Mouse (Mus musculus) C2C12 (cell line): ENCODE measurements around the gene Igfbpl1. TPM values are rescaled to one million over a fixed set of nuclear protein-coding genes. Genes with fewer than 3 reads are reported as not detected.

Experiments
- H3K27me3 ChIP-seq: one replicate; pipeline ENCODE4 v1.6.1; 2011; ENCODE audit not compliant: control insufficient read depth, insufficient read depth, insufficient read length
- H3K36me3 ChIP-seq: one replicate; pipeline ENCODE4 v1.6.1; 2011; ENCODE audit not compliant: control insufficient read depth, insufficient read depth
- H3K4me3 ChIP-seq: one replicate; pipeline ENCODE4 v1.5.1; 2011; ENCODE audit warnings: mild to moderate bottlenecking, control low read depth; ENCODE audit not compliant: poor library complexity, insufficient read depth, severe bottlenecking
- H3K79me2 ChIP-seq: one replicate; pipeline ENCODE4 v1.6.1; 2011; ENCODE audit not compliant: control insufficient read depth, insufficient read depth
- H3K79me3 ChIP-seq: one replicate; pipeline ENCODE4 v1.6.1; 2011; ENCODE audit warnings: low read depth, control low read depth
- H3ac ChIP-seq: one replicate; pipeline ENCODE3; 2011; ENCODE audit warnings: low read depth; ENCODE audit not compliant: control insufficient read depth, insufficient read length
- CEBPB ChIP-seq: IDR thresholded peaks from one replicate; pipeline ENCODE4 v1.6.1; 2011; ENCODE audit warnings: low read depth, mild to moderate bottlenecking, control low read depth, moderate library complexity
- CTCF ChIP-seq: IDR thresholded peaks from one replicate; pipeline ENCODE4 v1.5.1; 2011; ENCODE audit not compliant: control insufficient read depth, insufficient read depth, insufficient read length
- FOSL1 ChIP-seq: IDR thresholded peaks from one replicate; pipeline ENCODE4 v1.8.0; 2011; ENCODE audit warnings: mild to moderate bottlenecking, low read length; ENCODE audit not compliant: poor library complexity, insufficient read depth, severe bottlenecking
- MAX ChIP-seq: IDR thresholded peaks from one replicate; pipeline ENCODE4 v1.6.1; 2011; ENCODE audit warnings: mild to moderate bottlenecking, control low read depth
- MYOD1 ChIP-seq: IDR thresholded peaks from one replicate; pipeline ENCODE4 v1.6.1; 2011; ENCODE audit warnings: low read depth; ENCODE audit not compliant: control insufficient read depth, insufficient read length
- MYOG ChIP-seq: IDR thresholded peaks from one replicate; pipeline ENCODE4 v1.6.1; 2011; ENCODE audit not compliant: control insufficient read depth, insufficient read length; ENCODE audit errors: extremely low read depth
- USF1 ChIP-seq: IDR thresholded peaks from one replicate; pipeline ENCODE4 v1.6.1; 2011; ENCODE audit warnings: low read depth, mild to moderate bottlenecking, control low read depth, moderate library complexity
- polyA plus RNA-seq: library from polyadenylated mRNA; unstranded; fragments of >200 nt; fragmentation: generic; extraction: Trizol; gene quantifications from one replicate; pipeline ENCODE4 v1.2.1, GENCODE M21; 2012; ENCODE audit warnings: missing spikeins

Gene Igfbpl1
- polyA plus RNA-seq, 1 experiment = not detected

DNA sequence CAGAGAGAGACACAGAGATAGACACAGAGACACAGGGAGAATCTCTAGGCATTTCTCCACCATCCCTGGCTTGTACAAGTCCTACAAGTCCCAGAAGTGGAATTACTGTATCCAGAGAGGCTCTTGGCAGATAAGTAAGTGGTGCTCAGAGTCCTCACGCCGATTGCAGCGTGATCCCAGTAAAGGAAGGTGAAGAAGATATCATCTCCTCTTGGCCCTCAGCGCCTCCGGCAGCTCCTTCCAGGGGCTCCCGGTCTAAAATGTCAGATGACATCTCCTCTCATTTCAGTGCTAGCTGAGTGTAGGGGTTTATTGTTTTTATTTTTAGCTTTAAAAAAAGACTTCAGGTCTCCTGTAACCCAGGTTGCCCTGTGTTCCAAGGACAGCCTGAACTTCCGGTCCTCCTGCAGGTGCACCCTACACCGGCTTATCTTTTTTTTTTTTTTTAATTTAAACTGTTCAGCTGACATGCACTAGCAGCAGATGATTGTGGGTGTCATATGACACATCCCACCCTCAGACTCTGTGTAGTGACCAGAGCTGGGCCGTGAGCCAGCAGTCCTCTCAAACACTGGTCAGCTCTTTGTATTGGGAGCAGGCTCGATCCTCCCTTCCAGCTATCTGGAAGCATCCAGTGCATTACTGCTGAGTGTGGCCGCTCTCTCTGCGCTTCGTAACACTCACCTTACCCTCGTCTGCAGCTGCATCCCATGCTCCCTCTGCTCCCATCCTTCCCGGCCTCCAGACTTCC, 26.9 kb upstream of the Igfbpl1 start:
- Histone ChIP-seq H3K36me3 (no peaks in the 10 kb centered on the region), H3K27me3 (peaks cover 47% of the 10 kb centered on the region), H3K79me3 (no peaks in the 10 kb centered on the region), H3ac (no peak overlapping the region), H3K4me3 (no peak overlapping the region), H3K79me2 (no peaks in the 10 kb centered on the region)
- TF ChIP-seq CTCF (no peak), USF1 (no peak)

DNA sequence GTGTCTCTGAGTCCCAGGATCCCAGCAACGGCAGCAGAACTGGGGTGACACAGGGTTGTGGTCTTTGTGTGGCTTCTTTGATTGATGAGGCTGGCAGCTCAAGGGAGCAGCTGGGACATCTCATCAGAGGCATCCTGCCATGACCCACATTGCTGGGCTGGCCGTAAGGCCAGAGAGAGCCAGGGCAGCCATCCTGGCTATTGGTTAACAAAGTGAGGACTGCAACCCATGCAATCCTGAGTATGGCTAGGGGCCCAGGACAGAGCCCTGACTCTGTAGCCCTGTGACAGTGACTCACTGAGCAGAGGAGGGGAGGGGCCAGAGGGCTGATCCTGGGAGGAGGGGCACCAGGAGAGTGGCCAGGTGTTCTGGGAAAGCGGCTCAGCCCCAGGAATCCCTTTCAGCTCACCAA, 24.9 kb upstream of the Igfbpl1 start:
- TF ChIP-seq CEBPB = no peak
- TF ChIP-seq FOSL1 = no peak
- no peak for TF ChIP-seq MYOD1
- TF ChIP-seq MYOG = no peak
- TF ChIP-seq USF1 = no peak
- TF ChIP-seq MAX = no peak
- no peak for TF ChIP-seq CTCF
- H3ac ChIP-seq = no peak overlapping the region

GRCm38 (mm10) chr4:45849419-45849818, 22.7 kb upstream of the Igfbpl1 start:
- Histone ChIP-seq H3K79me2 (no peaks in the 10 kb centered on the region), H3K27me3 (peaks cover 48% of the 10 kb centered on the region), H3ac (no peak overlapping the region), H3K4me3 (no peak overlapping the region), H3K79me3 (no peaks in the 10 kb centered on the region), H3K36me3 (no peaks in the 10 kb centered on the region)
- no peak for TF ChIP-seq MAX
- no peak for TF ChIP-seq CEBPB
- no peak for TF ChIP-seq MYOD1
- TF ChIP-seq USF1 = no peak
- no peak for TF ChIP-seq MYOG
- TF ChIP-seq FOSL1 = no peak
- TF ChIP-seq CTCF = no peak

More for the DNA sequence above, 24.9 kb upstream of the Igfbpl1 start:
- Histone ChIP-seq H3K79me2 (no peaks in the 10 kb centered on the region), H3K36me3 (no peaks in the 10 kb centered on the region), H3K27me3 (peaks cover 52% of the 10 kb centered on the region), H3K79me3 (no peaks in the 10 kb centered on the region), H3K4me3 (no peak overlapping the region)

- Histone ChIP-seq H3ac (no peak overlapping the region), H3K4me3 (no peak overlapping the region), H3K79me2 (no peaks in the 10 kb centered on the region), H3K79me3 (no peaks in the 10 kb centered on the region), H3K27me3 (peaks cover 50% of the 10 kb centered on the region), H3K36me3 (no peaks in the 10 kb centered on the region)
- TF ChIP-seq CTCF = no peak
- no peak for TF ChIP-seq CEBPB
- TF ChIP-seq USF1 = no peak
- no peak for TF ChIP-seq MYOG
- no peak for TF ChIP-seq MAX
- TF ChIP-seq FOSL1 = no peak
- TF ChIP-seq MYOD1 = no peak
Observed at GRCm38 (mm10) chr4:45848825-45849156, 22.1 kb upstream of the Igfbpl1 start.

- H3K79me3 ChIP-seq = no peaks in the 10 kb centered on the region
- peaks cover 48% of the 10 kb centered on the region for H3K27me3 ChIP-seq
- H3K4me3 ChIP-seq = no peak within 1 kb of the TSS
- H3ac ChIP-seq = no peak within 1 kb of the TSS
- no peaks in the 10 kb centered on the region for H3K36me3 ChIP-seq
- no peaks in the 10 kb centered on the region for H3K79me2 ChIP-seq
- no peak for TF ChIP-seq USF1
- no peak for TF ChIP-seq MAX
- TF ChIP-seq CTCF = no peak
- TF ChIP-seq CEBPB = no peak
- no peak for TF ChIP-seq MYOD1
- TF ChIP-seq FOSL1 = no peak
- no peak for TF ChIP-seq MYOG
Observed at GRCm38 (mm10) chr4:45848109-45848824, 21.5 kb upstream of the Igfbpl1 start, which contains the start of gene Stra6l. TSS of gene Stra6l (plus strand) at chr4:45848664.

DNA sequence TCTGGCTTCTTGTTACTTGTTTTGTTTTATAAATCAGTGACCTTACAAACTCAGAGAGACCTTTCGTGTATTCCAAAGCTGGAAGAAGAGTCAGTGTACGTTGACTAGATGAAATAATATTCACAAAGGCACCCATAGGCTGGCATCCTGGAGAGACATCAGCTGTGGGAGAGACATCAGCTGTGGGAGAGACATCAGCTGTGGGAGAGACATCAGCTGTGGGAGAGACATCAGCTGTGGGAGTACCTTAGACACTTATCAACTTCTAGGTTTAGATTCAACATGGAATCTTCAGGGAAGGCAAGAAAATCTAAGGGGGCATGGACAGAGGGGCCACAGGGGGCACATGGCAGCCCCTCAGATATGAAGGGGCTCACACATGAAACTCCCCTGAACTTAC, 19.5 kb upstream of the Igfbpl1 start:
- no peak overlapping the region for H3K4me3 ChIP-seq
- H3K27me3 ChIP-seq = peaks cover 46% of the 10 kb centered on the region
- no peaks in the 10 kb centered on the region for H3K79me3 ChIP-seq
- H3K36me3 ChIP-seq = no peaks in the 10 kb centered on the region
- no peak overlapping the region for H3ac ChIP-seq
- H3K79me2 ChIP-seq = no peaks in the 10 kb centered on the region
- TF ChIP-seq USF1 = no peak
- TF ChIP-seq MYOG = no peak
- no peak for TF ChIP-seq MAX
- TF ChIP-seq CEBPB = no peak
- no peak for TF ChIP-seq MYOD1
- TF ChIP-seq FOSL1 = no peak
- TF ChIP-seq CTCF = no peak
